Mouse (Mus musculus): Measurements from ENCODE around the gene Arel1. TPM values are rescaled to one million over a fixed set of nuclear protein-coding genes. Genes with fewer than 3 reads are reported as not detected.

Arel1 gene
- polyA plus RNA-seq, 1 experiment: 70.4 TPM

- TF ChIP-seq CTCF (IDR thresholded peaks at IDR 0.05; ENCODE audit: extremely low read depth, insufficient read depth, low read length) (no peak), POLR2A (IDR thresholded peaks at IDR 0.05; ENCODE audit: extremely low read depth, insufficient read depth, low read length) (no peak)
- H3K4me3 ChIP-seq (ENCODE audit: insufficient read depth, low read length): no peak overlapping the region
- no peaks in the 10 kb centered on the region for H3K4me1 ChIP-seq (ENCODE audit: control insufficient read depth, insufficient read depth, low read length)
- H3K27ac ChIP-seq (ENCODE audit: insufficient read depth, low read length): no peak overlapping the region
Measured at GRCm38 (mm10) chr12:84893648-84894628, 76.8 kb downstream of the Arel1 start.

DNA sequence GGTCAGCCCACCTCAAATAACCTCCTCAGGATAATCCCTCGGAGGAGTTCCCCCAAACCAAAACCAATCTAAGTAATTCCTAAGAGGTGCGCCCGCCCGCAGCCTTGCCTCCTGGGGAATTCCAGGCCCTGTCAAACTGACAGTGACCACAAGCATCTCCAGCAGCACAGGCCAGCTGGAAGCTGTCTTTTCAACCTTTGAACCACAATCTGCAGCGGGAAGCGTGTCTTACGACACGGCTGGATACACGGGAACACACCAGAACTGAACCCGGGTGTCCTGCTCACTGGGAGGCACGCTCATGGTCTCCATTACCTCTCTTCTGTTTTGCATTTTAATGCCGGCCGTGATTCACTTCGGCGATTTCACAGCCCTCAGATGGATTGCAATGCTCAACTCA, 80.4 kb downstream of the Arel1 start:
- Histone ChIP-seq H3K4me1 (ENCODE audit: control insufficient read depth, insufficient read depth, low read length) (no peaks in the 10 kb centered on the region), H3K4me3 (ENCODE audit: insufficient read depth, low read length) (no peak overlapping the region), H3K27ac (ENCODE audit: insufficient read depth, low read length) (no peak overlapping the region)
- TF ChIP-seq CTCF (IDR thresholded peaks at IDR 0.05; ENCODE audit: extremely low read depth, insufficient read depth, low read length): no peak
- no peak for TF ChIP-seq POLR2A (IDR thresholded peaks at IDR 0.05; ENCODE audit: extremely low read depth, insufficient read depth, low read length)

DNA sequence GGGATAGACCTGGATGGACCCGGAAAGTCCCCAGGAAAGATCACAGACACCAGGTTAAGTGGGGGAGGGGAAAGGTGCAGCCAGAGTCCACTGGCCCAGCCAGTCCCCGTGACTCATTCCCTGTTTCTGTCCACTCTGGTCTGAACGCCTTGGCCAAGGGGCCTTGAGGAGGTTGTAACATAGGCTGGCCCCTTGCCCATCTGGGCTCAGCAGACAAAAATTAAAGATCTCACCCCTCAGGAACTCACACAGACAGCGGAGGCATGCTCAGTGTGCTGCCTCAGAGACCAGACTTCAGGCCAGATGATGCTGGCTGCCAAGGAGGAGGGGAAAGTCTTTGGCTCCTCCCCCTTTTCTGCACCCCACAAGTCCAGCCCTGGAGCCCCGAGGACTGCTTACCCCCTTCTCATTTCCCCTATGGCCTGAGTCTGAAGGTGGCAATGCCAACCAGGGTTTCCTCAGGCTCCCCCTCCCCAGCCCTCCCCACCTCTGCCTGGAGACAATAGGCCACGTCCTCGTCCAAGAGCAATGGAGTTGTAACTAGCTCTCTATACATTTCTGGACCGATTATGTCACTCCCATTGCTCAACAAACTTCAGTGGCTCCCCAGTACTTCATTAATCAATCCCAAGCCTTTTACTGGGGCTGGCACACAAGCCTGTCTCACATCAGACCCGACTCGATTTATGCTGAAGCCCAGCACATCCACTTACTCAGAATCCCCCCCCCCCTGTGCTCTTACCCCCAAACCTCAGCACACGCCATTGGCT, 85.4 kb downstream of the Arel1 start:
- TF ChIP-seq POLR2A (IDR thresholded peaks at IDR 0.05; ENCODE audit: extremely low read depth, insufficient read depth, low read length) (no peak), CTCF (IDR thresholded peaks at IDR 0.05; ENCODE audit: extremely low read depth, insufficient read depth, low read length) (no peak)
- Histone ChIP-seq H3K4me3 (ENCODE audit: insufficient read depth, low read length) (no peak overlapping the region), H3K27ac (ENCODE audit: insufficient read depth, low read length) (no peak overlapping the region), H3K4me1 (ENCODE audit: control insufficient read depth, insufficient read depth, low read length) (no peaks in the 10 kb centered on the region)

GRCm38 (mm10) chr12:84884423-84885076, 86.2 kb downstream of the Arel1 start:
- H3K4me1 ChIP-seq (ENCODE audit: control insufficient read depth, insufficient read depth, low read length): no peaks in the 10 kb centered on the region
- no peak for TF ChIP-seq CTCF (IDR thresholded peaks at IDR 0.05; ENCODE audit: extremely low read depth, insufficient read depth, low read length)
- TF ChIP-seq POLR2A (IDR thresholded peaks at IDR 0.05; ENCODE audit: extremely low read depth, insufficient read depth, low read length): no peak
- no peak overlapping the region for H3K27ac ChIP-seq (ENCODE audit: insufficient read depth, low read length)
- no peak overlapping the region for H3K4me3 ChIP-seq (ENCODE audit: insufficient read depth, low read length)

- Histone ChIP-seq H3K27ac (ENCODE audit: insufficient read depth, low read length) (no peak overlapping the region), H3K4me1 (ENCODE audit: control insufficient read depth, insufficient read depth, low read length) (no peaks in the 10 kb centered on the region), H3K4me3 (ENCODE audit: insufficient read depth, low read length) (no peak overlapping the region)
- TF ChIP-seq POLR2A (IDR thresholded peaks at IDR 0.05; ENCODE audit: extremely low read depth, insufficient read depth, low read length) (no peak), CTCF (IDR thresholded peaks at IDR 0.05; ENCODE audit: extremely low read depth, insufficient read depth, low read length) (no peak)
Measured at GRCm38 (mm10) chr12:84882796-84883195, 87.9 kb downstream of the Arel1 start.

DNA sequence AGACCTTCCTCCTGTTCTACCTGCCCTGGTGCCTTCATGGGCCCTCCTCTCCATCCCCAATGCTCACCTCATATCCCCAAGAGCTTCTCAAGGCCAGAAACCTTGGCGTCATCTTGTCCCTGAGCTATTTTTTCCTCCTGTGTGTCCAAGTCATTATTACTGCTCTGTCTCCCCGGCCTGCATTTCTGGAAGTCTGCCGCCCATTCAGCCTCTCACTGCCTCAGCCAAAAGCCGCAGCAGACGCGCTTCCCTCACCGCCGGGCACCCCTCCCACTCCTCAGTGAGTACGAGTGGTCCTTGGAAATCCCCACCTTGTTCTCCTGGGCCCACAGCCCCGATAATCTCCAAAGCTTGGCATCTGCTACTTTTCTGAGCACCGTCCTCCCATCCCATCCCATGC, 90.6 kb downstream of the Arel1 start:
- Histone ChIP-seq H3K4me3 (ENCODE audit: insufficient read depth, low read length) (no peak overlapping the region), H3K4me1 (ENCODE audit: control insufficient read depth, insufficient read depth, low read length) (no peaks in the 10 kb centered on the region), H3K27ac (ENCODE audit: insufficient read depth, low read length) (no peak overlapping the region)
- no peak for TF ChIP-seq CTCF (IDR thresholded peaks at IDR 0.05; ENCODE audit: extremely low read depth, insufficient read depth, low read length)

- Histone ChIP-seq H3K27ac (ENCODE audit: insufficient read depth, low read length) (no peak within 1 kb of the TSS), H3K4me1 (ENCODE audit: control insufficient read depth, insufficient read depth, low read length) (no peaks in the 10 kb centered on the region)
- TF ChIP-seq POLR2A (IDR thresholded peaks at IDR 0.05; ENCODE audit: extremely low read depth, insufficient read depth, low read length) (no peak), CTCF (IDR thresholded peaks at IDR 0.05; ENCODE audit: extremely low read depth, insufficient read depth, low read length) (peak; percentile 51)
Measured at GRCm38 (mm10) chr12:84876481-84877121, 94.1 kb downstream of the Arel1 start, which contains the start of gene Ltbp2. Gene Ltbp2 (minus strand): TSS chr12:84876532.

GRCm38 (mm10) chr12:84875761-84876480, 94.8 kb downstream of the Arel1 start:
- H3K4me3 ChIP-seq (ENCODE audit: insufficient read depth, low read length): no peak overlapping the region
- TF ChIP-seq CTCF (IDR thresholded peaks at IDR 0.05; ENCODE audit: extremely low read depth, insufficient read depth, low read length) (no peak), POLR2A (IDR thresholded peaks at IDR 0.05; ENCODE audit: extremely low read depth, insufficient read depth, low read length) (no peak)
- no peaks in the 10 kb centered on the region for H3K4me1 ChIP-seq (ENCODE audit: control insufficient read depth, insufficient read depth, low read length)
- H3K27ac ChIP-seq (ENCODE audit: insufficient read depth, low read length): no peak overlapping the region

More at GRCm38 (mm10) chr12:84876481-84877121, 94.1 kb downstream of the Arel1 start, which contains the start of gene Ltbp2:
- H3K4me3 ChIP-seq (ENCODE audit: insufficient read depth, low read length): no peak within 1 kb of the TSS

Measured in cortical plate, adult 2 months (tissue).